Mouse (Mus musculus): ENCODE measurements at regions not wholly inside any gene's neighbourhood (a gene's known extent, or its start where the extent isn't known, plus 50 kb on each side); places are given as distances from the start of the nearest gene placed in this dataset.
A peak's percentile ranks its signal among the peaks of the same experiment; 100 is the strongest.

- WGBS, result 68% methylated on average over 1 of the region's 1 CpGs
- H3K36me3 ChIP-seq (ENCODE audit: control insufficient read depth, insufficient read depth, low read length), result no peaks in the 10 kb centered on the region
- no peak overlapping the region for H3K4me2 ChIP-seq (ENCODE audit: low read length)
- peak; percentile 44 for DNase-seq (ENCODE audit: low spot score)
- no peak overlapping the region for H3K27ac ChIP-seq (ENCODE audit: low read depth, low read length)
- H3K4me3 ChIP-seq (ENCODE audit: low read depth, low read length), result no peak overlapping the region
- no peaks in the 10 kb centered on the region for H3K4me1 ChIP-seq (ENCODE audit: control insufficient read depth, insufficient read depth, low read length)
- H3K9ac ChIP-seq (ENCODE audit: low read length), result no peak overlapping the region
- no peak for ATAC-seq
- H3K9me3 ChIP-seq (replicated peaks; ENCODE audit: control insufficient read depth, low read length), result no peaks in the 10 kb centered on the region
- no peaks in the 10 kb centered on the region for H3K27me3 ChIP-seq (replicated peaks; ENCODE audit: control insufficient read depth, insufficient read depth, low read length)
These were observed 577.0 kb upstream of the Large1 start for GRCm38 (mm10) chr8:73930344-73930743.

GRCm38 (mm10) chr8:73925515-73926241 lies 572.3 kb upstream of the Large1 start:
- Histone ChIP-seq H3K9me3 (replicated peaks; ENCODE audit: control insufficient read depth, low read length) (no peaks in the 10 kb centered on the region), H3K4me1 (ENCODE audit: control insufficient read depth, insufficient read depth, low read length) (no peaks in the 10 kb centered on the region), H3K4me2 (ENCODE audit: low read length) (no peak overlapping the region), H3K9ac (ENCODE audit: low read length) (no peak overlapping the region), H3K27ac (ENCODE audit: low read depth, low read length) (no peak overlapping the region), H3K36me3 (ENCODE audit: control insufficient read depth, insufficient read depth, low read length) (no peaks in the 10 kb centered on the region), H3K4me3 (ENCODE audit: low read depth, low read length) (no peak overlapping the region), H3K27me3 (replicated peaks; ENCODE audit: control insufficient read depth, insufficient read depth, low read length) (no peaks in the 10 kb centered on the region)
- ATAC-seq, result no peak
- DNase-seq (ENCODE audit: low spot score), result no peak

- Histone ChIP-seq H3K9me3 (replicated peaks; ENCODE audit: control insufficient read depth, low read length) (no peaks in the 10 kb centered on the region), H3K27me3 (replicated peaks; ENCODE audit: control insufficient read depth, insufficient read depth, low read length) (no peaks in the 10 kb centered on the region), H3K36me3 (ENCODE audit: control insufficient read depth, insufficient read depth, low read length) (no peaks in the 10 kb centered on the region), H3K4me3 (ENCODE audit: low read depth, low read length) (no peak overlapping the region), H3K27ac (ENCODE audit: low read depth, low read length) (no peak overlapping the region), H3K4me2 (ENCODE audit: low read length) (no peak overlapping the region), H3K9ac (ENCODE audit: low read length) (no peak overlapping the region), H3K4me1 (ENCODE audit: control insufficient read depth, insufficient read depth, low read length) (no peaks in the 10 kb centered on the region)
- DNase-seq (ENCODE audit: low spot score) (no peak), ATAC-seq (no peak)
- 25% methylated on average over 3 of the region's 3 CpGs for WGBS
These were observed 569.8 kb upstream of the Large1 start for GRCm38 (mm10) chr8:73923181-73923580.

GRCm38 (mm10) chr8:73921158-73921557 lies 567.8 kb upstream of the Large1 start:
- WGBS, result 74% methylated on average over 2 of the region's 2 CpGs
- no peak overlapping the region for H3K27ac ChIP-seq (ENCODE audit: low read depth, low read length)
- H3K9ac ChIP-seq (ENCODE audit: low read length), result no peak overlapping the region
- no peaks in the 10 kb centered on the region for H3K36me3 ChIP-seq (ENCODE audit: control insufficient read depth, insufficient read depth, low read length)
- H3K4me2 ChIP-seq (ENCODE audit: low read length), result no peak overlapping the region
- H3K4me3 ChIP-seq (ENCODE audit: low read depth, low read length), result no peak overlapping the region
- H3K4me1 ChIP-seq (ENCODE audit: control insufficient read depth, insufficient read depth, low read length), result no peaks in the 10 kb centered on the region
- H3K27me3 ChIP-seq (replicated peaks; ENCODE audit: control insufficient read depth, insufficient read depth, low read length), result no peaks in the 10 kb centered on the region
- no peak for DNase-seq (ENCODE audit: low spot score)
- ATAC-seq, result no peak
- no peaks in the 10 kb centered on the region for H3K9me3 ChIP-seq (replicated peaks; ENCODE audit: control insufficient read depth, low read length)

DNA sequence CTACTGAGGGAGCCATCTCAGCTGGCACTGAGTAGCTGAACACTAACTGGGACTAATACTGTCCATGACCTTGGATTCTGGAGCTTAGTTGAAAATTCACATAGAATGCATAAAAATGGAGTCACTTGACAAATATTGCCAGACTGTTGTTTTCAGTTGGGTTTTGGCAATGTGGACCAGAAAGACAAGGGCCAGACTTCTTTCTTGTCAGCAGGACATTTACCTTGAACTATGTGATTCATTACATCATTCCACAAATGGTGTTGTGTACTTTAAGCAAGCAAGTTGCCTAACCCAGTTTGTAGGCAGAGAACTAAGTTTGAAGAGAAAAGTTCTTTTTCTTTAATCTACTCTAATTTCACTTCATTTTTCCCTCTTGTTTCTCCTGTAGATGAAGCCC lies 567.2 kb upstream of the Large1 start:
- Histone ChIP-seq H3K9me3 (replicated peaks; ENCODE audit: control insufficient read depth, low read length) (no peaks in the 10 kb centered on the region), H3K9ac (ENCODE audit: low read length) (no peak overlapping the region), H3K4me1 (ENCODE audit: control insufficient read depth, insufficient read depth, low read length) (no peaks in the 10 kb centered on the region), H3K4me3 (ENCODE audit: low read depth, low read length) (no peak overlapping the region), H3K27me3 (replicated peaks; ENCODE audit: control insufficient read depth, insufficient read depth, low read length) (no peaks in the 10 kb centered on the region), H3K4me2 (ENCODE audit: low read length) (no peak overlapping the region), H3K36me3 (ENCODE audit: control insufficient read depth, insufficient read depth, low read length) (no peaks in the 10 kb centered on the region), H3K27ac (ENCODE audit: low read depth, low read length) (no peak overlapping the region)
- DNase-seq (ENCODE audit: low spot score) (no peak), ATAC-seq (no peak)

DNA sequence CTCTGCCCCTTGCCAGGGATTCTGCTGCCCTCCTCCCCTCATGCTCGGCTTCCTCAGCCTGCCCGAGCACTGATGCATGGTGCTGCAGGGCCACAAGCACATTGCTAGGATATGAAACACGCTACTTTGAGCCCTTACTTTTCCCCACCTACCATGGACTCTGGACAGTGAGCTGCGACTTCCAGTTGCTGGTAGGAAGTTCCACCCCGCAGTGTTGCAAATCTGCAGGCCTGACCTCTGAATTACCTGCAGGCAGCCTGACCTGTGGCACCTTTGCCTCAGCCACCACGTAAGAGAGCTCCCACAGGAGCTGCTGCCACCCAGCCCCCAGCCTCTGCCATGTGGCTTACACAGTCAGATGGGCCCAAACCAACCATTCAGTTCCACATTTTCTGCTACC lies 551.7 kb upstream of the Large1 start:
- H3K9me3 ChIP-seq (replicated peaks; ENCODE audit: control insufficient read depth, low read length), result no peaks in the 10 kb centered on the region
- no peak overlapping the region for H3K4me3 ChIP-seq (ENCODE audit: low read depth, low read length)
- WGBS, result 82% methylated on average over 6 of the region's 6 CpGs
- no peak overlapping the region for H3K9ac ChIP-seq (ENCODE audit: low read length)
- H3K4me2 ChIP-seq (ENCODE audit: low read length), result no peak overlapping the region
- no peaks in the 10 kb centered on the region for H3K27me3 ChIP-seq (replicated peaks; ENCODE audit: control insufficient read depth, insufficient read depth, low read length)
- no peak for DNase-seq (ENCODE audit: low spot score)
- ATAC-seq, result no peak
- no peaks in the 10 kb centered on the region for H3K4me1 ChIP-seq (ENCODE audit: control insufficient read depth, insufficient read depth, low read length)
- H3K27ac ChIP-seq (ENCODE audit: low read depth, low read length), result no peak overlapping the region
- H3K36me3 ChIP-seq (ENCODE audit: control insufficient read depth, insufficient read depth, low read length), result no peaks in the 10 kb centered on the region

DNA sequence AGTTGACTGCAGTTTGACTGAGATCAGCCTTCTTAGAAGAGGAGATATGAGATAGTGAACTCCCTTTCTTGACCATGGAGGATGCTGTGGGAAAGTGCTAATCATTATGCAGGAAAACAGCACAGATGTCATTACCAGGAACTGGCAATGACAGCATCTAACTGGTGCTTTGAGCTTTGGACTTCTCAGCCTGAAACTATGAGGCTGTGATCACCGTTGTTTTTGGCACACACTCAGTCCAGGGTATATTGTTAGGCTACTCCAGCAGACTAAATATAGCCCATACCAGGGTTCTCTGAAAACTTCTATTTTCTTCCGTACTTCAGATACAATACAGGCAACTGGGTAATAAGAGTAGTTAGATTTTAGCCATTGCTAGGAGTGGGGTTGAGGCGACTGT lies 550.5 kb upstream of the Large1 start:
- Histone ChIP-seq H3K9me3 (replicated peaks; ENCODE audit: control insufficient read depth, low read length) (no peaks in the 10 kb centered on the region), H3K4me1 (ENCODE audit: control insufficient read depth, insufficient read depth, low read length) (no peaks in the 10 kb centered on the region), H3K36me3 (ENCODE audit: control insufficient read depth, insufficient read depth, low read length) (no peaks in the 10 kb centered on the region), H3K4me2 (ENCODE audit: low read length) (no peak overlapping the region), H3K4me3 (ENCODE audit: low read depth, low read length) (no peak overlapping the region), H3K27ac (ENCODE audit: low read depth, low read length) (no peak overlapping the region), H3K27me3 (replicated peaks; ENCODE audit: control insufficient read depth, insufficient read depth, low read length) (no peaks in the 10 kb centered on the region), H3K9ac (ENCODE audit: low read length) (no peak overlapping the region)
- ATAC-seq (no peak), DNase-seq (ENCODE audit: low spot score) (no peak)
- 92% methylated on average over 3 of the region's 3 CpGs for WGBS

GRCm38 (mm10) chr8:73885976-73886375 lies 532.6 kb upstream of the Large1 start:
- Histone ChIP-seq H3K4me2 (ENCODE audit: low read length) (no peak overlapping the region), H3K9me3 (replicated peaks; ENCODE audit: control insufficient read depth, low read length) (no peaks in the 10 kb centered on the region), H3K4me3 (ENCODE audit: low read depth, low read length) (no peak overlapping the region), H3K27ac (ENCODE audit: low read depth, low read length) (no peak overlapping the region), H3K9ac (ENCODE audit: low read length) (no peak overlapping the region), H3K4me1 (ENCODE audit: control insufficient read depth, insufficient read depth, low read length) (no peaks in the 10 kb centered on the region), H3K36me3 (ENCODE audit: control insufficient read depth, insufficient read depth, low read length) (no peaks in the 10 kb centered on the region), H3K27me3 (replicated peaks; ENCODE audit: control insufficient read depth, insufficient read depth, low read length) (no peaks in the 10 kb centered on the region)
- DNase-seq (ENCODE audit: low spot score) (no peak), ATAC-seq (no peak)
- WGBS, result 88% methylated on average over 2 of the region's 2 CpGs

- Histone ChIP-seq H3K9ac (ENCODE audit: low read length) (no peak overlapping the region), H3K27me3 (replicated peaks; ENCODE audit: control insufficient read depth, insufficient read depth, low read length) (no peaks in the 10 kb centered on the region), H3K36me3 (ENCODE audit: control insufficient read depth, insufficient read depth, low read length) (no peaks in the 10 kb centered on the region), H3K4me2 (ENCODE audit: low read length) (no peak overlapping the region), H3K4me1 (ENCODE audit: control insufficient read depth, insufficient read depth, low read length) (no peaks in the 10 kb centered on the region), H3K4me3 (ENCODE audit: low read depth, low read length) (no peak overlapping the region), H3K9me3 (replicated peaks; ENCODE audit: control insufficient read depth, low read length) (no peaks in the 10 kb centered on the region), H3K27ac (ENCODE audit: low read depth, low read length) (no peak overlapping the region)
- WGBS, result 74% methylated on average over 1 of the region's 1 CpGs
- DNase-seq (ENCODE audit: low spot score) (no peak), ATAC-seq (no peak)
These were observed 528.3 kb upstream of the Large1 start for GRCm38 (mm10) chr8:73881606-73882005.

All from forebrain, embryonic 14.5 days (tissue).